Mouse (Mus musculus) spleen, adult 18-20 months (tissue): ENCODE results near the gene Tmc8.
"Not testable (repeated sequence)": the region's sequence is repeated elsewhere in the genome, so short reads cannot be mapped to it uniquely, and the experiment has no call there.

Experiments used
- DNase-seq, 2 experiments: peaks; one replicate each; pipeline ENCODE4 v3.0.0; 2022; ENCODE audit warnings: mixed read lengths in 2 of 2

Gene Tmc8

GRCm38 (mm10) chr11:117774925-117775324 is 7.0 kb upstream of the Tmc8 start:
- DNase-seq: no peak

GRCm38 (mm10) chr11:117775540-117775939 is 6.3 kb upstream of the Tmc8 start:
- DNase-seq: no peak

GRCm38 (mm10) chr11:117776085-117776792 is 5.6 kb upstream of the Tmc8 start:
- no peak for DNase-seq

- no peak for DNase-seq
Measured at GRCm38 (mm10) chr11:117777111-117777510, 4.8 kb upstream of the Tmc8 start.

- DNase-seq: no peak
Measured at GRCm38 (mm10) chr11:117778031-117778430, 3.8 kb upstream of the Tmc8 start.

- DNase-seq: no peak
Measured at GRCm38 (mm10) chr11:117778851-117779433, 2.9 kb upstream of the Tmc8 start.

GRCm38 (mm10) chr11:117779434-117780198 is 2.3 kb upstream of the Tmc8 start:
- peak; percentile 61 to 62 for DNase-seq

- no peak for DNase-seq
Measured at GRCm38 (mm10) chr11:117780199-117780515, 1.7 kb upstream of the Tmc8 start.

GRCm38 (mm10) chr11:117780582-117781111 is 1.2 kb upstream of the Tmc8 start:
- DNase-seq: peak; percentile 84 to 91

GRCm38 (mm10) chr11:117781199-117781821 is 566 bp upstream of the Tmc8 start:
- peak; percentile 63 for DNase-seq

GRCm38 (mm10) chr11:117782705-117783034 is 794 bp downstream of the Tmc8 start:
- DNase-seq: no peak

GRCm38 (mm10) chr11:117783089-117783488 is 1.2 kb downstream of the Tmc8 start:
- DNase-seq: peak; percentile 74 to 78

GRCm38 (mm10) chr11:117783683-117784309 is 1.9 kb downstream of the Tmc8 start:
- peak; percentile 43 to 52 for DNase-seq

- peak; percentile 64 to 72 for DNase-seq
Measured at GRCm38 (mm10) chr11:117786294-117786693, 4.4 kb downstream of the Tmc8 start.

GRCm38 (mm10) chr11:117788481-117788880 is 6.6 kb downstream of the Tmc8 start:
- DNase-seq: not testable (repeated sequence)

- peak; percentile 64 to 76 for DNase-seq
Measured at GRCm38 (mm10) chr11:117790286-117790685, 8.4 kb downstream of the Tmc8 start.

GRCm38 (mm10) chr11:117790703-117791440 is 9.0 kb downstream of the Tmc8 start:
- DNase-seq: peak in 1 of 2 experiments; percentile 55

- no peak for DNase-seq
Measured at GRCm38 (mm10) chr11:117791441-117791761, 9.5 kb downstream of the Tmc8 start.

GRCm38 (mm10) chr11:117792281-117792888 is 10.5 kb downstream of the Tmc8 start:
- DNase-seq: peak; percentile 75 to 77

GRCm38 (mm10) chr11:117794035-117794551 is 12.2 kb downstream of the Tmc8 start:
- DNase-seq: no peak

- DNase-seq: no peak
Measured at GRCm38 (mm10) chr11:117796954-117797353, 15.1 kb downstream of the Tmc8 start.
